Mouse (Mus musculus) neural tube, embryonic 10.5 days (tissue): ENCODE measurements around the gene Fkbp8.

Experiments used
- DNase-seq: peaks from one replicate; pipeline ENCODE4 v3.0.0-alpha.2; 2017; ENCODE audit warnings: low spot score; ENCODE audit errors: extremely low spot score

Gene Fkbp8

GRCm38 (mm10) chr8:70527512-70528181 lies at the start of gene Fkbp8, which contains the start of gene Kxd1:
TSS of gene Fkbp8 (plus strand) at chr8:70527724.
TSS of gene Kxd1 (minus strand) at chr8:70527956.
- DNase-seq, result peak; percentile 99

GRCm38 (mm10) chr8:70481908-70482307 lies 45.6 kb upstream of the Fkbp8 start:
- DNase-seq, result no peak

- DNase-seq, result no peak
Measured at GRCm38 (mm10) chr8:70482943-70483342, 44.6 kb upstream of the Fkbp8 start.

GRCm38 (mm10) chr8:70486191-70486681 lies 41.3 kb upstream of the Fkbp8 start:
- no peak for DNase-seq

- DNase-seq, result peak; percentile 37
Measured at GRCm38 (mm10) chr8:70486941-70487520, 40.5 kb upstream of the Fkbp8 start, which contains the start of gene Tmem59l. TSS of gene Tmem59l (minus strand) at chr8:70487358.

- DNase-seq, result peak; percentile 76
Measured at GRCm38 (mm10) chr8:70487993-70488796, 39.3 kb upstream of the Fkbp8 start.

- DNase-seq, result peak; percentile 52
Measured at GRCm38 (mm10) chr8:70488931-70489470, 38.5 kb upstream of the Fkbp8 start.

GRCm38 (mm10) chr8:70489576-70489975 lies 37.9 kb upstream of the Fkbp8 start:
- DNase-seq, result no peak

GRCm38 (mm10) chr8:70490061-70490879 lies 37.3 kb upstream of the Fkbp8 start:
- peak; percentile 38 for DNase-seq

- DNase-seq, result peak; percentile 59
Measured at GRCm38 (mm10) chr8:70490880-70491495, 36.5 kb upstream of the Fkbp8 start.

- DNase-seq, result peak; percentile 49
Measured at GRCm38 (mm10) chr8:70492664-70493640, 34.6 kb upstream of the Fkbp8 start, which contains the start of gene Crlf1. TSS of gene Crlf1 (plus strand) at chr8:70493158.

GRCm38 (mm10) chr8:70493692-70494415 lies 33.7 kb upstream of the Fkbp8 start:
- peak; percentile 50 for DNase-seq

GRCm38 (mm10) chr8:70494416-70494945 lies 33.0 kb upstream of the Fkbp8 start:
- DNase-seq, result peak; percentile 50

GRCm38 (mm10) chr8:70495001-70495770 lies 32.3 kb upstream of the Fkbp8 start:
- DNase-seq, result peak; percentile 45

- DNase-seq, result peak; percentile 39
Measured at GRCm38 (mm10) chr8:70495771-70496062, 31.8 kb upstream of the Fkbp8 start.

- DNase-seq, result no peak
Measured at GRCm38 (mm10) chr8:70500386-70501301, 26.9 kb upstream of the Fkbp8 start.
